Mouse (Mus musculus): ENCODE data around the gene Dyx1c1. TPM values are rescaled to one million over a fixed set of nuclear protein-coding genes. Genes with fewer than 3 reads are reported as not detected.

The Dyx1c1 gene
- total RNA-seq, 2 experiments from 2014 or later, result 0.30 to 0.57 TPM

Small RNA genes within 50 kb of the gene (microRNA-seq; reads per million reads assigned to microRNA genes)
- 0 reads per million in 2 experiments for gene Gm27353

Other genes with a start within 250 kb of the Dyx1c1 start
- under 1 TPM in 1 of 2 experiments, not detected in 1; 0.02 TPM for gene Prtg, start 151.9 kb upstream of the Dyx1c1 start, total RNA-seq (2021)
- gene Pygo1, start 33.1 kb upstream of the Dyx1c1 start, total RNA-seq (2021), result 10 to 100 TPM; 13.5 to 14.9 TPM
- not detected for gene Gm44503, start 67 bp downstream of the Dyx1c1 start, total RNA-seq (2021)
- 1 to 10 TPM; 5.8 to 6.7 TPM for gene Ccpg1os, start 26.6 kb downstream of the Dyx1c1 start, total RNA-seq (2021)
- gene Ccpg1, start 26.6 kb downstream of the Dyx1c1 start, total RNA-seq (2021), result 10 to 100 TPM; 84.9 to 95.1 TPM
- 1 to 10 TPM; 1.8 to 2.5 TPM for gene Pigb, start 81.6 kb downstream of the Dyx1c1 start, total RNA-seq (2021)
- 1 to 10 TPM; 5.1 to 6.9 TPM for gene Rab27a, start 86.1 kb downstream of the Dyx1c1 start, total RNA-seq (2021)
- gene Khdc3, start 143.1 kb downstream of the Dyx1c1 start, total RNA-seq (2021), result under 1 TPM; 0.40 to 0.46 TPM
- gene Gm20509, start 143.7 kb downstream of the Dyx1c1 start, total RNA-seq (2021), result not detected
- gene Rsl24d1, start 154.6 kb downstream of the Dyx1c1 start, total RNA-seq (2021), result 10 to 100 TPM; 46.0 to 53.9 TPM